Mouse (Mus musculus) spleen, adult 18-20 months (tissue): ENCODE data around the gene Sp3.
"Not testable (repeated sequence)": the region's sequence is repeated elsewhere in the genome, so short reads cannot be mapped to it uniquely, and the experiment has no call there.

Source experiments
- DNase-seq, 2 experiments: peaks; one replicate each; pipeline ENCODE4 v3.0.0; 2022; ENCODE audit warnings: mixed read lengths in 2 of 2

Sp3 gene

GRCm38 (mm10) chr2:72913458-72913760, 66.8 kb downstream of the Sp3 start:
- no peak for DNase-seq

GRCm38 (mm10) chr2:72912708-72913457, 67.4 kb downstream of the Sp3 start:
- no peak for DNase-seq

GRCm38 (mm10) chr2:72911527-72911926, 68.7 kb downstream of the Sp3 start:
- DNase-seq, result no peak

- DNase-seq, result no peak
Observed at GRCm38 (mm10) chr2:72909046-72909445, 71.2 kb downstream of the Sp3 start.

GRCm38 (mm10) chr2:72908191-72908910, 71.9 kb downstream of the Sp3 start:
- no peak for DNase-seq

GRCm38 (mm10) chr2:72906745-72907144, 73.5 kb downstream of the Sp3 start:
- DNase-seq, result no peak

- DNase-seq, result not testable (repeated sequence)
Observed at GRCm38 (mm10) chr2:72902816-72903680, 77.2 kb downstream of the Sp3 start.

GRCm38 (mm10) chr2:72898782-72899305, 81.4 kb downstream of the Sp3 start:
- DNase-seq, result no peak

GRCm38 (mm10) chr2:72898094-72898781, 82.0 kb downstream of the Sp3 start:
- no peak for DNase-seq

- no peak for DNase-seq
Observed at GRCm38 (mm10) chr2:72889806-72890205, 90.4 kb downstream of the Sp3 start.
